ENCODE assay signal across 25 mouse cellular contexts in the genomic region with DNA sequence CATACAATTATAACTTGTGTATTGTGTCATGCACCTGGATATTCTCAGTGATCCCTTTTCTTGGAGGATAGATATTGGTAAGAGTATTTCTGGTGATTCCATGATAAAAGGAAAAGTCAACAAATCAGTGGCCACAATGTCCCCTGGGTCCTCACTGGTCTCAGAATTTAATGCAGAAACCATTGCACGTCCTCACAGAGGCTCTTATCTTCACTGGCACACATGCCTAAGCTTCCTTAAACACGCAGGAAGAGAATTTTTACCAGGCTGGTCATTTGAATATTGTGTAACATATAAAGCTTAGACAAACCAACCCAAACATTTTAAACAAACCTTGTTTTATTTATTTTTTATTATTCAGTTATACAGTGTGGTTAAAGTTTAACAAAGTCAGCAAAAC.
A peak's percentile ranks its signal among the peaks of the same experiment; 100 is the strongest.
DNase-seq lines count a peak whose midpoint lies in the region; ATAC-seq and TF ChIP-seq lines count a peak whose summit lies in the region.
"Had no signal": no experiment of that assay in that cellular context is flagged by ENCODE, and none has a peak within 500 bp of the region (broad histone marks: within the 10 kb centered on the region; RNA-seq: fewer than 3 reads in every experiment).

No protein-coding gene starts in this region.

- ATAC-seq in liver, embryonic 11.5 days (replicated peaks; ENCODE audit: low FRiP score), result peak; percentile 39; the same call in 1 of the 2 replicates
- no peak for ATAC-seq in liver, postnatal 0 days
- no peak for ATAC-seq in monocyte, adult 5-6 weeks (replicated peaks; ENCODE audit: insufficient number of reproducible peaks, low FRiP score, low TSS enrichment, poor library complexity, severe bottlenecking)
- ATAC-seq: activated CD4-positive, CD25-positive, alpha-beta regulatory T cell, adult 4 months; CD4-positive, CD25-positive, alpha-beta regulatory T cell, adult 4 months; Patski had no signal

- TF ChIP-seq CTCF in liver, postnatal 0 days (IDR thresholded peaks at IDR 0.05; ENCODE audit: low read depth), result no peak
- no peak for TF ChIP-seq CTCF in MEL (IDR thresholded peaks at IDR 0.05 in 2 of 3, conservative IDR thresholded peaks at IDR 0.05 in 1 of 3; ENCODE audit: control insufficient read depth in 1 of 3, insufficient read depth in 1 of 3, low read depth in 2 of 3, low read length in 3 of 3, poor library complexity in 1 of 3, severe bottlenecking in 1 of 3)

- WGBS in liver, embryonic 11.5 days, result 36% methylated on average over 2 of the region's 2 CpGs
- 18% methylated on average over 2 of the region's 2 CpGs for WGBS in liver, postnatal 0 days (ENCODE audit: insufficient replicate concordance)

- no peak overlapping the region for H3K4me3 ChIP-seq in liver, embryonic 11.5 days (ENCODE audit: low read depth, low read length)
- H3K4me3 ChIP-seq in liver, postnatal 0 days (ENCODE audit: low read depth, low read length), result no peak overlapping the region
- no peak overlapping the region for H3K4me3 ChIP-seq in MEL (ENCODE audit: control insufficient read depth in 1 of 2, insufficient read depth in 1 of 2, low read depth in 2 of 2, low read length in 2 of 2)

- no peak overlapping the region for H3K27ac ChIP-seq in liver, embryonic 11.5 days (ENCODE audit: low read depth, low read length)
- H3K27ac ChIP-seq in liver, postnatal 0 days (ENCODE audit: low read depth), result no peak overlapping the region
- no peak overlapping the region for H3K27ac ChIP-seq in MEL (ENCODE audit: control insufficient read depth, low read depth, low read length)

- H3K79me2 ChIP-seq in MEL (ENCODE audit: control insufficient read depth, insufficient read depth, low read length, poor library complexity), result no peaks in the 10 kb centered on the region

- H3K9me3 ChIP-seq in liver, embryonic 11.5 days (ENCODE audit: control insufficient read depth, low read length), result no peaks in the 10 kb centered on the region
- H3K9me3 ChIP-seq in liver, postnatal 0 days (ENCODE audit: low read length), result no peaks in the 10 kb centered on the region
- H3K9me3 ChIP-seq in MEL (replicated peaks; ENCODE audit: insufficient read depth, low read length), result no peaks in the 10 kb centered on the region
- H3K9me3 ChIP-seq: G1E had no signal

- H3K4me2 ChIP-seq in liver, embryonic 11.5 days, result no peak overlapping the region
- no peak overlapping the region for H3K4me2 ChIP-seq in liver, postnatal 0 days (ENCODE audit: low read depth, low read length)

- H3K36me3 ChIP-seq in liver, embryonic 11.5 days (ENCODE audit: control insufficient read depth, insufficient read depth, low read length), result no peaks in the 10 kb centered on the region
- no peaks in the 10 kb centered on the region for H3K36me3 ChIP-seq in liver, postnatal 0 days (replicated peaks; ENCODE audit: insufficient read depth, low read length)
- peaks cover 0 to 2% of the 10 kb centered on the region in 2 experiments; a peak in 1 of 4 replicates for H3K36me3 ChIP-seq in MEL (ENCODE audit: control insufficient read depth in 1 of 2, insufficient read depth in 2 of 2, low read length in 2 of 2)
- H3K36me3 ChIP-seq: G1E had no signal

- H3K27me3 ChIP-seq in liver, embryonic 11.5 days (replicated peaks; ENCODE audit: control insufficient read depth, insufficient read depth, low read length), result no peaks in the 10 kb centered on the region
- H3K27me3 ChIP-seq in liver, postnatal 0 days (ENCODE audit: insufficient read depth, low read length), result no peaks in the 10 kb centered on the region
- no peaks in the 10 kb centered on the region for H3K27me3 ChIP-seq in MEL (ENCODE audit: control insufficient read depth in 1 of 2, insufficient read depth in 2 of 2, low read length in 2 of 2)
- H3K27me3 ChIP-seq: CH12.LX, Patski had no signal

- H3K9ac ChIP-seq in liver, embryonic 11.5 days (ENCODE audit: low read depth, low read length), result no peak overlapping the region
- no peak overlapping the region for H3K9ac ChIP-seq in liver, postnatal 0 days (replicated peaks)
- no peak overlapping the region for H3K9ac ChIP-seq in MEL (ENCODE audit: control insufficient read depth, low read depth, low read length, poor library complexity, severe bottlenecking)

- TF ChIP-seq POLR2A in MEL (IDR thresholded peaks at IDR 0.05; ENCODE audit: control insufficient read depth in 1 of 2, insufficient read depth in 1 of 2, low read depth in 1 of 2, low read length in 2 of 2, poor library complexity in 1 of 2), result no peak

- no peaks in the 10 kb centered on the region for H3K4me1 ChIP-seq in liver, embryonic 11.5 days (replicated peaks; ENCODE audit: control insufficient read depth, insufficient read depth, low read length)
- no peaks in the 10 kb centered on the region for H3K4me1 ChIP-seq in liver, postnatal 0 days (ENCODE audit: insufficient read depth)
- H3K4me1 ChIP-seq in MEL (ENCODE audit: control insufficient read depth in 1 of 2, insufficient read depth in 2 of 2, low read length in 2 of 2), result no peaks in the 10 kb centered on the region

- no peak for DNase-seq in liver, embryonic 11.5 days (ENCODE audit: low spot score)
- no peak for DNase-seq in liver, postnatal 0 days
- DNase-seq in 416B (ENCODE audit: low read depth) (peak; percentile 87), MEL (ENCODE audit: low read depth, low spot score) (peak; percentile 42), MEL-GATA-1-ER (ENCODE audit: extremely low read depth, low read depth) (peak; percentile 59)
- no peak for DNase-seq in lung, postnatal 14 days
- no peak for DNase-seq in thymus, postnatal 4 days
- DNase-seq: adrenal gland, adult 2 months; adrenal gland, adult 8-10 months; adrenal gland, postnatal 10 days; adrenal gland, postnatal 14 days; adrenal gland, postnatal 25 days; adrenal gland, postnatal 36 days; B cell, adult 2 months; cerebellum, adult 11 months; cerebellum, adult 11-12 months; cerebellum, adult 18-20 months; cerebellum, adult 2 months; cerebellum, adult 8-10 months had no signal

- no peak for TF ChIP-seq EP300 in liver, postnatal 0 days (IDR thresholded peaks at IDR 0.05; ENCODE audit: low read depth)
- peak; percentile 43 to 49; a peak in 2 of 4 replicates for TF ChIP-seq EP300 in MEL (IDR thresholded peaks at IDR 0.05; ENCODE audit: low read depth in 1 of 2, low read length in 2 of 2)

- no peak for TF ChIP-seq RAD21 in MEL (IDR thresholded peaks at IDR 0.05; ENCODE audit: low read depth, low read length)

TF ChIP-seq in MEL, 35 proteins besides CTCF, POLR2A, EP300 and RAD21:
- TF ChIP-seq GATA1 (IDR thresholded peaks at IDR 0.05; ENCODE audit: low read depth, low read length) (peak; percentile 44), TCF12 (IDR thresholded peaks at IDR 0.05; ENCODE audit: low read depth, low read length) (0 out of 2 replicates have a peak, but pooled peaks have one; percentile 37), GABPA (IDR thresholded peaks at IDR 0.05; ENCODE audit: low read depth, low read length) (no peak), BHLHE40 (IDR thresholded peaks at IDR 0.05; ENCODE audit: borderline replicate concordance, low read depth, low read length) (no peak)

Comparison
In these comparisons a context has a peak if more than half of its experiments do, and no peak if none do; other contexts are left out.
1. DNase-seq: peak in 416B (single experiment), MEL (single experiment) and MEL-GATA-1-ER (single experiment); none in liver, embryonic 11.5 days (single experiment), liver, postnatal 0 days (single experiment), lung, postnatal 14 days (single experiment) and thymus, postnatal 4 days (single experiment).